Mouse (Mus musculus) cerebellum, adult 2 months (tissue): Measurements from ENCODE around the gene Tex48.

Source experiments
- CTCF ChIP-seq: fragments of 200-500 bp; IDR thresholded peaks from 2 replicates; pipeline ENCODE4 v1.5.1; 2011; ENCODE audit warnings: low read depth, mild to moderate bottlenecking, control low read depth, low read length, moderate library complexity, borderline replicate concordance; ENCODE audit not compliant: insufficient read depth
- POLR2A ChIP-seq: fragments of 200-500 bp; IDR thresholded peaks from 2 replicates; pipeline ENCODE4 v1.6.1; 2011; ENCODE audit warnings: low read length, control low read depth, borderline replicate concordance; ENCODE audit not compliant: insufficient read depth

- TF ChIP-seq CTCF (no peak), POLR2A (no peak)
Observed at GRCm38 (mm10) chr4:63567712-63568390, 54.4 kb downstream of the Tex48 start.
